Mouse (Mus musculus): ENCODE results near the gene Fam114a2.

DNA sequence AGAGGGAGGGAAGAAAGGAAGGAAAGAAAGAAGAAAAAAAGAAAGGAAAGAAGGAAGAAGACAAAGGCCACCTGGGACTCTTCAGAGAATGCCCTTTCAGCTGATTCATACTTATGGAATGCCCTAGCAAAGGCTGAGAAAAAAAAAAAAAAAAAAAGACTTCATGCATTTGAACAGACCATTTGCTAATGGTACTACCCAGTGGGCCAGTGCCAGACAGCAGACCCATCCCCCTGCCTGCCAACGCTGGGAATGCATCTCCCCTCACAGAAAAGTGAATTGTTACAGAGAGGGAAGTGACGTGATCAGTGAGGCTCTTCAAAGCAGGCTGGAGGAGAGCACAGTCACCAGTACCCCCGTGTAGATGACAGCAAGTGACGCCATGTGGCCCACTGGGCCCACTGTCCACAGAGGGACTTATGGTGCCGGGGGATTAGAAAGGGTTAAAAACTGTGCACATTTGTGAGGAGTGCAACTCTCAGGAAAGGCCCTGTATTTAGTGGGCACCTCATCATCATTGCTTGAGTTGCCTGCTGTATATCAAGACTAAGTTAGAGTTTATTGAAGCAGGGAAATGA lies 21.5 kb upstream of the Fam114a2 start:
- TF ChIP-seq CTCF (IDR thresholded peaks at IDR 0.05; ENCODE audit: borderline replicate concordance, insufficient read depth, low read length) (no peak), POLR2A (IDR thresholded peaks at IDR 0.05; ENCODE audit: low read depth, low read length) (no peak)
